24 mouse cellular contexts compared by ENCODE assay signal in the genomic region with DNA sequence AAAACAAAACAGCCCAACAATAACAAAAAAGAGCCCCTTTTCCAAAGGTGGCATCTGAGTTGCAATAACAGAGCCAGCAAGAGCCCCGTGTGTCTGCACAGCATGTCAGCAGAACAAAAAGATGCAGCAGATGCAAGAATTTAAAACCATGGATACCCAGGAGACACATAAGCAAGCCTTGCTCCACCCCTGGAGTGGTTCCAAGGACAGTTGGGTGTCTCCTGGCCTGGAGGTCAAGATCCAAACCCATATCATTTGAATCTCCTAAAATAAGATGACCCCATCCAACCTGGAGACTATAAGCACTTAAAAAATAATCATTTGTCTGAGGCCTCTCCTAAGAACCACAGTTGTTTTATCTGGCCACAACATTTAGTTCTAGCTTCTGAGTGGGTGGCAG.
A peak's percentile ranks its signal among the peaks of the same experiment; 100 is the strongest.
DNase-seq lines count a peak whose midpoint lies in the region.
"Had no signal": no experiment of that assay in that cellular context is flagged by ENCODE, and none has a peak within 500 bp of the region (broad histone marks: within the 10 kb centered on the region; RNA-seq: fewer than 3 reads in every experiment).

No protein-coding gene starts in this region.

- H3K27ac ChIP-seq in brown adipose tissue, adult 24 weeks (replicated peaks; ENCODE audit: low read depth, low read length) = peak overlapping the region; percentile 51
- H3K27ac ChIP-seq: embryonic facial prominence, embryonic 12.5 days; forebrain, embryonic 12.5 days; forebrain, embryonic 15.5 days; heart, embryonic 13.5 days; hindbrain, embryonic 14.5 days; hindbrain, postnatal 0 days had no signal

- peaks cover 5% of the 10 kb centered on the region for H3K4me1 ChIP-seq in brown adipose tissue, adult 24 weeks (ENCODE audit: control insufficient read depth, insufficient read depth, insufficient read length, low read length)
- H3K4me1 ChIP-seq: heart, embryonic 13.5 days had no signal

- intact Hi-C loops in gastrocnemius, postnatal 14 days (cut with DNase I; ENCODE audit: low total_unique reads) = no loop called here

- peak; percentile 64 for DNase-seq in gastrocnemius, adult 18-20 months (ENCODE audit: low spot score)
- DNase-seq in gastrocnemius, postnatal 10 days = no peak
- DNase-seq in gastrocnemius, postnatal 14 days = peak; percentile 46
- DNase-seq in skeletal muscle tissue, adult 2 months (ENCODE audit: low read depth, low spot score) = peak; percentile 78
- DNase-seq in frontal cortex, postnatal 25 days (ENCODE audit: low spot score in 2 of 2) = no peak
- DNase-seq in cerebellum, adult 9-11 months = no peak
- DNase-seq: adrenal gland, adult 2 months; adrenal gland, postnatal 14 days; B cell, adult 2 months; cerebellum, adult 11-12 months; cerebellum, adult 8-10 months; cerebellum, postnatal 14 days; heart, adult 11 months; heart, postnatal 14 days; heart, postnatal 4 days; kidney, adult 18-20 months had no signal

- no peak overlapping the region for H3K4me3 ChIP-seq in brown adipose tissue, adult 24 weeks (ENCODE audit: insufficient read depth, low read depth, low read length)
- H3K4me3 ChIP-seq: embryonic facial prominence, embryonic 12.5 days; erythroblast, embryonic 14.5 days; forebrain, embryonic 12.5 days; forebrain, embryonic 15.5 days; heart, embryonic 13.5 days had no signal

Comparison
In these comparisons a context has a peak if more than half of its experiments do, and no peak if none do; other contexts are left out.
1. DNase-seq: peak in gastrocnemius, adult 18-20 months (single experiment), gastrocnemius, postnatal 14 days (single experiment) and skeletal muscle tissue, adult 2 months (single experiment); none in gastrocnemius, postnatal 10 days (single experiment), frontal cortex, postnatal 25 days (0 of 2) and cerebellum, adult 9-11 months (single experiment).